ENCODE assay signal across 24 mouse cellular contexts in the genomic region with DNA sequence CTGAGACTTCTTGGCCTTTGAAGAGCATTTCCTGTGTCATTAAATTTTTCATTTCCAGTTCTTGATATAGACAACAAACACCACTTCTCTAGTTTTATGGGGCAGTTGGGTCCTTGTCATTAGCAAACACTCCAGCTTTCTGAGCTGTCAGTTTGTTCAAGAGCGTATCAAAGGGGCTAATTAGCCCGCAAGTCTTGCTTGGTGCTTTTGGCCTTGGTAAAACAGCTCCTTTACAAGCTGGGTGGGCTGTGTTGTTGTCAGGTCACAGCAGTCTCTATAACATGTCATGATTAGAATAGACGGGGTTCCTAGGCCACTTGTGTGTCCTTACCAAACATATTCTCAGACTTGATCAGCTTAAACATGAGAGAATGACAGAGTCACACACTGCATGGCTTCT.
A peak's percentile ranks its signal among the peaks of the same experiment; 100 is the strongest.
DNase-seq lines count a peak whose midpoint lies in the region; ATAC-seq lines count a peak whose summit lies in the region.
"Had no signal": no experiment of that assay in that cellular context is flagged by ENCODE, and none has a peak within 500 bp of the region (broad histone marks: within the 10 kb centered on the region; RNA-seq: fewer than 3 reads in every experiment).

No protein-coding gene starts in this region.

- no peak overlapping the region for H3K4me2 ChIP-seq in forebrain, embryonic 14.5 days (ENCODE audit: low read length)
- H3K4me2 ChIP-seq in forebrain, embryonic 16.5 days (ENCODE audit: low read length), result no peak overlapping the region
- H3K4me2 ChIP-seq: embryonic facial prominence, embryonic 13.5 days; heart, embryonic 11.5 days; hindbrain, embryonic 14.5 days had no signal

- H3K27ac ChIP-seq in forebrain, embryonic 14.5 days (ENCODE audit: low read depth, low read length), result no peak overlapping the region
- H3K27ac ChIP-seq in forebrain, embryonic 16.5 days (ENCODE audit: low read length), result no peak overlapping the region
- H3K27ac ChIP-seq: embryonic facial prominence, embryonic 10.5 days; embryonic facial prominence, embryonic 13.5 days; gastrocnemius, adult 2 months; hindbrain, embryonic 14.5 days; hindbrain, postnatal 0 days had no signal

- DNase-seq in embryo, embryonic 10 days (ENCODE audit: low spot score), result peak; percentile 21
- DNase-seq in embryo, embryonic 9.5 days (ENCODE audit: extremely low spot score), result no peak
- DNase-seq in forebrain, embryonic 14.5 days (ENCODE audit: low spot score), result peak; percentile 47
- peak; percentile 28 for DNase-seq in embryo, embryonic 11 days
- no peak for DNase-seq in cerebellum, adult 8-10 months
- no peak for DNase-seq in layer of hippocampus, adult 9-11 months
- DNase-seq: adrenal gland, adult 8-10 months; adrenal gland, postnatal 25 days; cerebellum, adult 18-20 months; cerebellum, adult 9-11 months; cerebellum, postnatal 25 days; gastrocnemius, adult 2 months; gastrocnemius, postnatal 14 days; kidney, adult 18-20 months had no signal

- no peak overlapping the region for H3K4me3 ChIP-seq in forebrain, embryonic 14.5 days (ENCODE audit: low read depth, low read length)
- H3K4me3 ChIP-seq in forebrain, embryonic 16.5 days (replicated peaks; ENCODE audit: low read length), result no peak overlapping the region
- H3K4me3 ChIP-seq: embryonic facial prominence, embryonic 10.5 days; embryonic facial prominence, embryonic 13.5 days; erythroblast, embryonic 14.5 days; gastrocnemius, adult 2 months had no signal

- 5% methylated on average over 3 of the region's 3 CpGs for WGBS in forebrain, embryonic 14.5 days
- whole genome bisulfite sequencing in forebrain, embryonic 16.5 days, result 12% methylated on average over 3 of the region's 3 CpGs

- ATAC-seq in forebrain, embryonic 14.5 days, result peak; percentile 55
- ATAC-seq in forebrain, embryonic 16.5 days, result no peak
- ATAC-seq: activated CD4-positive, CD25-positive, alpha-beta regulatory T cell, adult 4 months; hindbrain, postnatal 0 days; inflammation-experienced regulatory T-cells, adult 6 months; intestine, embryonic 16.5 days had no signal

- H3K36me3 ChIP-seq in forebrain, embryonic 14.5 days (ENCODE audit: control insufficient read depth, insufficient read depth, low read length), result no peaks in the 10 kb centered on the region
- H3K36me3 ChIP-seq in forebrain, embryonic 16.5 days (ENCODE audit: control insufficient read depth, insufficient read depth), result no peaks in the 10 kb centered on the region
- H3K36me3 ChIP-seq: embryonic facial prominence, embryonic 10.5 days; embryonic facial prominence, embryonic 13.5 days had no signal

- H3K4me1 ChIP-seq in forebrain, embryonic 14.5 days (ENCODE audit: control insufficient read depth, insufficient read depth, low read length), result 0 out of 2 replicates have a peak, but pooled peaks cover 3% of the 10 kb centered on the region
- H3K4me1 ChIP-seq in forebrain, embryonic 16.5 days (replicated peaks; ENCODE audit: control insufficient read depth, insufficient read depth, low read length), result no peaks in the 10 kb centered on the region
- H3K4me1 ChIP-seq: embryonic facial prominence, embryonic 13.5 days had no signal

- H3K27me3 ChIP-seq in forebrain, embryonic 14.5 days (replicated peaks; ENCODE audit: control insufficient read depth, insufficient read depth, low read length), result no peaks in the 10 kb centered on the region
- H3K27me3 ChIP-seq in forebrain, embryonic 16.5 days (replicated peaks; ENCODE audit: control insufficient read depth, insufficient read depth, low read length), result no peaks in the 10 kb centered on the region
- H3K27me3 ChIP-seq: embryonic facial prominence, embryonic 13.5 days had no signal

- H3K9me3 ChIP-seq in forebrain, embryonic 14.5 days (replicated peaks; ENCODE audit: control insufficient read depth, low read length), result no peaks in the 10 kb centered on the region
- H3K9me3 ChIP-seq in forebrain, embryonic 16.5 days (ENCODE audit: control insufficient read depth, low read length), result no peaks in the 10 kb centered on the region
- H3K9me3 ChIP-seq: embryonic facial prominence, embryonic 10.5 days; embryonic facial prominence, embryonic 13.5 days had no signal

- H3K9ac ChIP-seq in forebrain, embryonic 14.5 days (ENCODE audit: low read length), result no peak overlapping the region
- H3K9ac ChIP-seq in forebrain, embryonic 16.5 days (replicated peaks; ENCODE audit: low read depth, low read length), result no peak overlapping the region
- H3K9ac ChIP-seq: embryonic facial prominence, embryonic 13.5 days; hindbrain, embryonic 14.5 days had no signal

Comparison
In these comparisons a context has a peak if more than half of its experiments do, and no peak if none do; other contexts are left out.
1. DNase-seq: peak in embryo, embryonic 10 days (single experiment), forebrain, embryonic 14.5 days (single experiment) and embryo, embryonic 11 days (single experiment); none in embryo, embryonic 9.5 days (single experiment), cerebellum, adult 8-10 months (single experiment) and layer of hippocampus, adult 9-11 months (single experiment).